In genomic region chr9:122018782-122019395, GRCm38 (mm10) we compare ENCODE assay signal across 8 mouse cellular contexts. TPM values are rescaled to one million over a fixed set of nuclear protein-coding genes. Genes with fewer than 3 reads are reported as not detected.
DNase-seq lines count a peak whose midpoint lies in the region; ATAC-seq lines count a peak whose summit lies in the region.

No protein-coding gene starts in this region.

- peak overlapping the region; percentile 51; the same call in 1 of the 2 replicates for H3K27ac ChIP-seq in limb, embryonic 15.5 days
- no peak overlapping the region for H3K27ac ChIP-seq in neural tube, embryonic 14.5 days (ENCODE audit: low read depth, low read length)

- peaks cover 14% of the 10 kb centered on the region; the same call in 1 of the 2 replicates for H3K4me1 ChIP-seq in limb, embryonic 15.5 days
- H3K4me1 ChIP-seq in neural tube, embryonic 14.5 days (ENCODE audit: control insufficient read depth, insufficient read depth, low read length) = peaks cover 4% of the 10 kb centered on the region

- peak; percentile 59; the same call in 1 of the 2 replicates for ATAC-seq in limb, embryonic 15.5 days (ENCODE audit: insufficient number of reproducible peaks, low FRiP score, low TSS enrichment, low read depth)
- peak; percentile 86 for ATAC-seq in neural tube, embryonic 14.5 days (ENCODE audit: low read depth)

- 0 out of 2 replicates have a peak overlapping the region, but pooled peaks have one; percentile 22 for H3K4me2 ChIP-seq in limb, embryonic 15.5 days
- H3K4me2 ChIP-seq in neural tube, embryonic 14.5 days (ENCODE audit: low read depth, low read length) = peak overlapping the region; percentile 21; the same call in 1 of the 2 replicates

- no peak overlapping the region for H3K9ac ChIP-seq in limb, embryonic 15.5 days
- no peak overlapping the region for H3K9ac ChIP-seq in neural tube, embryonic 14.5 days (replicated peaks; ENCODE audit: low read depth, low read length)

- no peaks in the 10 kb centered on the region for H3K27me3 ChIP-seq in limb, embryonic 15.5 days
- no peaks in the 10 kb centered on the region for H3K27me3 ChIP-seq in neural tube, embryonic 14.5 days (ENCODE audit: control insufficient read depth, insufficient read depth, low read length)

- peak; percentile 50 for DNase-seq in urinary bladder, postnatal 25 days (ENCODE audit: low spot score)
- DNase-seq in urinary bladder, adult 2 months (ENCODE audit: low spot score) = no peak
- peak; percentile 73 to 86 for DNase-seq in cerebellum, postnatal 25 days
- peak; percentile 40 to 58 for DNase-seq in gastrocnemius, adult 8-10 months (ENCODE audit: low spot score in 2 of 2)
- DNase-seq in induced T-regulatory cell, adult 2 months (ENCODE audit: low read depth) = peak; percentile 42
- DNase-seq in spleen, adult 12 weeks (ENCODE audit: low spot score) = no peak

- WGBS in limb, embryonic 15.5 days = 8% methylated on average over 8 of the region's 8 CpGs
- 17% methylated on average over 8 of the region's 8 CpGs for WGBS in neural tube, embryonic 14.5 days

- no peaks in the 10 kb centered on the region for H3K9me3 ChIP-seq in limb, embryonic 15.5 days
- H3K9me3 ChIP-seq in neural tube, embryonic 14.5 days (ENCODE audit: control insufficient read depth, low read length) = no peaks in the 10 kb centered on the region

- H3K4me3 ChIP-seq in limb, embryonic 15.5 days = no peak overlapping the region
- no peak overlapping the region for H3K4me3 ChIP-seq in neural tube, embryonic 14.5 days (ENCODE audit: low read depth, low read length)

- H3K36me3 ChIP-seq in limb, embryonic 15.5 days = no peaks in the 10 kb centered on the region
- no peaks in the 10 kb centered on the region for H3K36me3 ChIP-seq in neural tube, embryonic 14.5 days (ENCODE audit: control insufficient read depth, insufficient read depth, low read length)

RNA-seq across cellular contexts. Expression of gene Pomgnt2, which starts 22.0 kb away (rescaled TPM):
- 15.7 and 16.7 TPM in 2 replicates for polyA plus RNA-seq in urinary bladder, adult 2 months (2012; rRNA removed)
- 10 to 100 TPM; 14.1 to 17.8 (median 16.4) TPM for total RNA-seq in gastrocnemius, adult 8-10 months (2022)
- polyA plus RNA-seq in limb, embryonic 15.5 days (2015; fragmentation: Nextera tagmentation; extraction: Ambion mirVana) = 20.5 and 20.7 TPM in 2 replicates
- 26.6 and 28.1 TPM in 2 replicates for polyA plus RNA-seq in neural tube, embryonic 14.5 days (2014; fragmentation: Nextera tagmentation; extraction: Ambion mirVana)

Comparison
In these comparisons a context has a peak if more than half of its experiments do, and no peak if none do; other contexts are left out.
1. DNase-seq: peak in urinary bladder, postnatal 25 days (single experiment), cerebellum, postnatal 25 days (2 of 2), gastrocnemius, adult 8-10 months (2 of 2) and induced T-regulatory cell, adult 2 months (single experiment); none in urinary bladder, adult 2 months (single experiment) and spleen, adult 12 weeks (single experiment).